Mouse (Mus musculus): ENCODE measurements at regions not wholly inside any gene's neighbourhood (a gene's known extent, or its start where the extent isn't known, plus 50 kb on each side); places are given as distances from the start of the nearest gene placed in this dataset.
"Not testable (repeated sequence)": the region's sequence is repeated elsewhere in the genome, so short reads cannot be mapped to it uniquely, and the experiment has no call there.

DNA sequence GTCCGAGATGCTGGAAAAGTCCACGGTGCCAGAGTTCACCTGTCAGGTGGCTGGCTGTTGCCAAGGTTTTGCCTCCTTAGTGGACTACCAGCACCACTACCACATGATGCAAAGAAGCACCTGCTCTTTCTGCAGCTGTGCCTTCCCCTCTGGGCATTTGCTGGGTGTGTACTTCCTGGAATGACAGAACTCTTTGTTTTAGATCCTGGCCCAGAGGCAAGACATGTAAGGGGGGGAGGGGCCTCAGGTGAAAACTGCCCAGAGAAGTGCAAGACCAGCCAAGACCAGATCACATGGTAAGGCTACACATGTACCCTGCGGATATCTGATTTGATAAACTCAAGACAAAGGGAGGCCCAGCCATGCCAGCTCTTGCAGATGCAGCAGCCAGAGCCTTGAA is 106.4 kb upstream of the Immp2l start:
- Histone ChIP-seq H3K79me2 (ENCODE audit: control insufficient read depth, insufficient read depth) (no peaks in the 10 kb centered on the region), H3K27me3 (ENCODE audit: control insufficient read depth, insufficient read depth, insufficient read length) (no peaks in the 10 kb centered on the region), H3ac (ENCODE audit: control insufficient read depth, insufficient read length) (no peak overlapping the region), H3K36me3 (ENCODE audit: control insufficient read depth, insufficient read depth) (no peaks in the 10 kb centered on the region), H3K4me2 (ENCODE audit: low read depth) (no peak overlapping the region), H3K4me3 (no peak overlapping the region)
- TF ChIP-seq POLR2A (IDR thresholded peaks at IDR 0.05; ENCODE audit: insufficient read length, low read depth) (no peak), MYOD1 (IDR thresholded peaks at IDR 0.05; ENCODE audit: control insufficient read depth in 1 of 3, insufficient read length in 2 of 3, low read depth in 2 of 3) (peak in 2 of 3 experiments; percentile 17 to 69), TCF3 (IDR thresholded peaks at IDR 0.05; ENCODE audit: insufficient read length, low read depth) (no peak), MYOG (IDR thresholded peaks at IDR 0.05; ENCODE audit: control insufficient read depth in 1 of 3, insufficient read depth in 1 of 3, insufficient read length in 2 of 3, low read depth in 2 of 3) (peak in 1 of 3 experiments; percentile 62)

DNA sequence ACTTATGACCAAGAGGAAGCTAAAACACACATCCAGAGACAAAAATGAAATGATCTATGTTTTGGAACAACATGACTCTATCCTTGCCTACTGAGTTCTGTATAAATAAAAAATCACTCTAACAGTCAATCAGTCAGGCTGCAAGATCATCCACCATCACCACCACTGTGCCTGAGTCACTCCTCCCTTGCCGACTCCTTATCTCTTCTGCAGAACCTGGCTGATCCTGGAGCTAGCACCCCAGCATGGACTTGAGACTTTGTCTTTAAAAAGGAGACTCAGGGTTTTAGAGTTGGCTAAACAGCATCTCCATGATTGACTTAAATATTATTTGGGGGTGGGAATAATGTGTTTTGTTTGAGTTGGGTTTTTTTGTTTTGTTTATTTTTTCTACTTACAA is 101.9 kb upstream of the Immp2l start:
- Histone ChIP-seq H3ac (ENCODE audit: control insufficient read depth, insufficient read length) (no peak overlapping the region), H3K4me3 (no peak overlapping the region), H3K4me2 (ENCODE audit: low read depth) (no peak overlapping the region), H3K36me3 (ENCODE audit: control insufficient read depth, insufficient read depth) (no peaks in the 10 kb centered on the region), H3K79me2 (ENCODE audit: control insufficient read depth, insufficient read depth) (no peaks in the 10 kb centered on the region), H3K27me3 (ENCODE audit: control insufficient read depth, insufficient read depth, insufficient read length) (no peaks in the 10 kb centered on the region)
- TF ChIP-seq USF1 (IDR thresholded peaks at IDR 0.05; ENCODE audit: low read depth) = no peak
- no peak for TF ChIP-seq MAX (IDR thresholded peaks at IDR 0.05; ENCODE audit: low read depth)
- no peak for TF ChIP-seq CEBPB (IDR thresholded peaks at IDR 0.05; ENCODE audit: insufficient read depth, poor library complexity, severe bottlenecking)
- no peak for TF ChIP-seq SRF (IDR thresholded peaks at IDR 0.05; ENCODE audit: control insufficient read depth, insufficient read length, low read depth)

DNA sequence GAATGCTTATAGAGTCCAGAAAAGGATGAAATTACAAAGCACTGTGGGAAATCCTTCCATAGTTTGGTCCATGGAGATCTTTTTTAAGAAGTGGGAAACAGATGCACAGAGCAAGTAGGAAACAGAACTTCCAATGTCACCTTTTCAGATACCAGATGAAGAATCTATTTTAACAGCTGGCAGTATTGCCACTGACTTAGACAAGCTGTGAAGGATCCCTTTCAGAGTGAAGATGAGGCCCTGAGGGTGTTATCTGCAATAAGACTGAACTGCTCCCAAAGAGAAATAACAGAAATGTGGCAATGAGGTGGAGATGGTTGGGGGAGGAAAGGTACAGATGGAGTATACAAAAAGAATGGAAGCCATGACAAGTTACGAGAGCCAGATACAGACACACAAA is 97.2 kb upstream of the Immp2l start:
- no peak overlapping the region for H3ac ChIP-seq (ENCODE audit: control insufficient read depth, insufficient read length)

DNA sequence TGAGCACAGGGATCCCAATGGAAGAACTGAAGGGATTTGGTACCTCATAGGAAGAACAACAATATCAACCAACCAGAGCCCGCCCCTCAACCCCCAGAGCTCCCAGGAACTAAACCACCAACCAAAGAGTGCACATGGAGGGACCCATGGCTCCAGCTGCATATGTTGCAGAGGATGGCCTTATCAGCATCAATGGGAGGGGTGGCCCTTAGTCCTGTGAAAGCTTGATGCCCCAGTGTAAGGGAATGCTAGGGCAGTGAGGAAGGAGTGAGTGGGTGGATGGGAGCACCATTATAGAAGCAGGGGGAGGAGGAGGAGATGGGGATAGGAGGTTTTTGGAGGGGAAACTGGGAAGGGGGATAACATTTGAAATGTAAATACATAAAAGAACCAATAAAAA is 94.5 kb upstream of the Immp2l start:
- H3K79me2 ChIP-seq (ENCODE audit: control insufficient read depth, insufficient read depth); H3K4me2 ChIP-seq (ENCODE audit: low read depth); H3K27me3 ChIP-seq (ENCODE audit: control insufficient read depth, insufficient read depth, insufficient read length); H3K4me3 ChIP-seq; H3K36me3 ChIP-seq (ENCODE audit: control insufficient read depth, insufficient read depth); H3ac ChIP-seq (ENCODE audit: control insufficient read depth, insufficient read length): not testable (repeated sequence)

More for the DNA sequence above, 97.2 kb upstream of the Immp2l start:
- TF ChIP-seq USF1 (IDR thresholded peaks at IDR 0.05; ENCODE audit: low read depth) = no peak
- Histone ChIP-seq H3K4me3 (no peak overlapping the region), H3K79me2 (ENCODE audit: control insufficient read depth, insufficient read depth) (no peaks in the 10 kb centered on the region), H3K27me3 (ENCODE audit: control insufficient read depth, insufficient read depth, insufficient read length) (no peaks in the 10 kb centered on the region), H3K4me2 (ENCODE audit: low read depth) (no peak overlapping the region), H3K36me3 (ENCODE audit: control insufficient read depth, insufficient read depth) (no peaks in the 10 kb centered on the region)

DNA sequence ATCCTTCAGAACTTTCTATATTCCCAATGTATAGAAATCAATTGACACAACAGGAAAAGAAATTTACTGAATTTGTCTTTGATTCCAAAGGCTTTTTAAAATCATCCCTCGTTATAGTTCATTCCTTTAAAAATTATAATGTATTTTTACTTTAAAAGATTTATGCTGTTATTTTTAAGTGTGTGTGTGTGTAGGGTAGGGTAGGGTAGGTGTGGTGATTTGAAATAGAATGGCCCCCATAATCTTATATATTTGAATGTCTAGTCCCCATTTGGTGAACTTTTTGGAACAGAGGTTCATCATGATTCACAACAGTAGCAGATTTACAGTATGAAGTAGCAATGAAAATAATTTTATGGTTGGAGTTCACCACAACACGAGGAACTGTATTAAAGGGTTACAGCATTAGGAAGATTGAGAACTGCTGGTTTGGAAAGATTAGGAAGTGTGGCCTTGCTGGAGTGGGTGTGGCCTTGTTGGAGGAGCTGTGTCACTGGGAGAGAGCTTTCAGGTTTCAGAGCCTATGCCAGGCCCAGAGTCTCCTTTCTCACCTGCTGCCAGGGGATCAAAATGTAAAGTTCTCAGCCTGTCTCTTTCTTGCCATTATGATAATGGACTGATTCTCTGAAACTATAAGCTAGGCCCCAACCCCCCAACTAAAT is 88.7 kb upstream of the Immp2l start:
- Histone ChIP-seq H3K27me3 (ENCODE audit: control insufficient read depth, insufficient read depth, insufficient read length) (no peaks in the 10 kb centered on the region), H3K4me3 (no peak overlapping the region), H3K79me2 (ENCODE audit: control insufficient read depth, insufficient read depth) (no peaks in the 10 kb centered on the region), H3K36me3 (ENCODE audit: control insufficient read depth, insufficient read depth) (no peaks in the 10 kb centered on the region), H3K4me2 (ENCODE audit: low read depth) (no peak overlapping the region), H3ac (ENCODE audit: control insufficient read depth, insufficient read length) (no peak overlapping the region)
- no peak for TF ChIP-seq REST (IDR thresholded peaks at IDR 0.05; ENCODE audit: insufficient read depth, insufficient read length)
- no peak for TF ChIP-seq TCF12 (IDR thresholded peaks at IDR 0.05; ENCODE audit: insufficient read depth, poor library complexity, severe bottlenecking)
- no peak for TF ChIP-seq MAX (IDR thresholded peaks at IDR 0.05; ENCODE audit: low read depth)
- no peak for TF ChIP-seq E2F4 (IDR thresholded peaks at IDR 0.05; ENCODE audit: insufficient read depth)
- no peak for TF ChIP-seq TCF3 (IDR thresholded peaks at IDR 0.05; ENCODE audit: insufficient read length, low read depth)
- no peak for TF ChIP-seq USF1 (IDR thresholded peaks at IDR 0.05; ENCODE audit: low read depth)
- no peak for TF ChIP-seq CEBPB (IDR thresholded peaks at IDR 0.05; ENCODE audit: insufficient read depth, poor library complexity, severe bottlenecking)
- no peak for TF ChIP-seq POLR2A (IDR thresholded peaks at IDR 0.05; ENCODE audit: insufficient read length, low read depth)
- no peak for TF ChIP-seq MYOG (IDR thresholded peaks at IDR 0.05; ENCODE audit: control insufficient read depth in 1 of 3, insufficient read depth in 1 of 3, insufficient read length in 2 of 3, low read depth in 2 of 3)
- TF ChIP-seq SRF (IDR thresholded peaks at IDR 0.05; ENCODE audit: control insufficient read depth, insufficient read length, low read depth) = no peak
- no peak for TF ChIP-seq MYOD1 (IDR thresholded peaks at IDR 0.05; ENCODE audit: control insufficient read depth in 1 of 3, insufficient read length in 2 of 3, low read depth in 2 of 3)
- TF ChIP-seq POLR2AphosphoS2 (IDR thresholded peaks at IDR 0.05; ENCODE audit: insufficient read length, low read depth) = no peak

DNA sequence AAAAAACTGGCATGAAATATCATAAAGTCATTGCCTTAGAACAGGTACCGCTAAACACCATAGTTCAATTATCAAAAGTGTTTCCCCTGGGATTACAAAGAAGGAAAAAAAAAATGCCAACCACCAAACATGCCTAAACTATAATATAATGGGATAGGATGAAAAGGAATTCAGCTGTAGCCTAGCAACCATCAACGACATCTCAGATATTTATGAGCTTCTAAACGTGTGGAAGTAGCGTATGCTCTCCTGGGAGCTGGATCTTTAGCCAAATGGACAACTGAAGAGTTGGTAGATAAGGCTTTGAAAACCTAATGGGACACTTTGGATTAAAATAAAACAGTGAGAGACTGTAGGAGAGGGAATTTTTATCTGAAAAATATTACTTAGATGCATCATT is 86.9 kb upstream of the Immp2l start:
- TF ChIP-seq CEBPB (IDR thresholded peaks at IDR 0.05; ENCODE audit: insufficient read depth, poor library complexity, severe bottlenecking) (no peak), MAX (IDR thresholded peaks at IDR 0.05; ENCODE audit: low read depth) (no peak), SRF (IDR thresholded peaks at IDR 0.05; ENCODE audit: control insufficient read depth, insufficient read length, low read depth) (no peak), POLR2A (IDR thresholded peaks at IDR 0.05; ENCODE audit: insufficient read length, low read depth) (no peak), TCF12 (IDR thresholded peaks at IDR 0.05; ENCODE audit: insufficient read depth, poor library complexity, severe bottlenecking) (no peak), REST (IDR thresholded peaks at IDR 0.05; ENCODE audit: insufficient read depth, insufficient read length) (no peak), TCF3 (IDR thresholded peaks at IDR 0.05; ENCODE audit: insufficient read length, low read depth) (no peak), MYOD1 (IDR thresholded peaks at IDR 0.05; ENCODE audit: control insufficient read depth in 1 of 3, insufficient read length in 2 of 3, low read depth in 2 of 3) (no peak), E2F4 (IDR thresholded peaks at IDR 0.05; ENCODE audit: insufficient read depth) (no peak), USF1 (IDR thresholded peaks at IDR 0.05; ENCODE audit: low read depth) (no peak), POLR2AphosphoS2 (IDR thresholded peaks at IDR 0.05; ENCODE audit: insufficient read length, low read depth) (no peak), MYOG (IDR thresholded peaks at IDR 0.05; ENCODE audit: control insufficient read depth in 1 of 3, insufficient read depth in 1 of 3, insufficient read length in 2 of 3, low read depth in 2 of 3) (no peak)
- Histone ChIP-seq H3K36me3 (ENCODE audit: control insufficient read depth, insufficient read depth) (no peaks in the 10 kb centered on the region), H3K4me3 (no peak overlapping the region), H3K79me2 (ENCODE audit: control insufficient read depth, insufficient read depth) (no peaks in the 10 kb centered on the region), H3ac (ENCODE audit: control insufficient read depth, insufficient read length) (no peak overlapping the region), H3K4me2 (ENCODE audit: low read depth) (no peak overlapping the region), H3K27me3 (ENCODE audit: control insufficient read depth, insufficient read depth, insufficient read length) (no peaks in the 10 kb centered on the region)

Data from myocyte (in vitro differentiated cells).